Mouse (Mus musculus): ENCODE data around the gene Kcnmb4. TPM values are rescaled to one million over a fixed set of nuclear protein-coding genes. Genes with fewer than 3 reads are reported as not detected.

Gene Kcnmb4
- polyA plus RNA-seq (2016; fragmentation: Nextera tagmentation; extraction: Ambion mirVana) = 6.5 and 6.8 TPM in 2 replicates

GRCm38 (mm10) chr10:116473759-116474549, at the start of gene Kcnmb4:
Kcnmb4 (minus strand) TSS chr10:116473878.
- Histone ChIP-seq H3K4me1 (peaks cover 28% of the 10 kb centered on the region), H3K36me3 (replicated peaks) (no peaks in the 10 kb centered on the region), H3K9me3 (peaks cover 5% of the 10 kb centered on the region; the same call in 1 of the 2 replicates), H3K4me3 (peak within 1 kb of the TSS; percentile 71), H3K27me3 (ENCODE audit: poor library complexity, severe bottlenecking) (peaks cover 30% of the 10 kb centered on the region), H3K27ac (peak within 1 kb of the TSS; percentile 91)
- peak; percentile 41 for DNase-seq (ENCODE audit: extremely low spot score, low spot score)
- under 1% methylated on average over 74 of the region's 92 CpGs for WGBS

GRCm38 (mm10) chr10:116519588-116519987, 45.9 kb upstream of the Kcnmb4 start:
- Histone ChIP-seq H3K4me3 (no peak overlapping the region), H3K27ac (no peak overlapping the region), H3K36me3 (replicated peaks) (0 out of 2 replicates have a peak, but pooled peaks cover 2% of the 10 kb centered on the region), H3K9me3 (no peaks in the 10 kb centered on the region), H3K27me3 (ENCODE audit: poor library complexity, severe bottlenecking) (no peaks in the 10 kb centered on the region), H3K4me1 (peaks cover 11% of the 10 kb centered on the region; the same call in 1 of the 2 replicates)
- no peak for DNase-seq (ENCODE audit: extremely low spot score, low spot score)
- WGBS = 91% methylated on average over 1 of the region's 1 CpGs

- DNase-seq (ENCODE audit: extremely low spot score, low spot score) = no peak
- Histone ChIP-seq H3K27me3 (ENCODE audit: poor library complexity, severe bottlenecking) (no peaks in the 10 kb centered on the region), H3K4me3 (no peak overlapping the region), H3K4me1 (peaks cover 22% of the 10 kb centered on the region), H3K9me3 (no peaks in the 10 kb centered on the region), H3K36me3 (replicated peaks) (0 out of 2 replicates have a peak, but pooled peaks cover 2% of the 10 kb centered on the region), H3K27ac (no peak overlapping the region)
- WGBS = 94% methylated on average over 6 of the region's 6 CpGs
Measured at GRCm38 (mm10) chr10:116515590-116515989, 41.9 kb upstream of the Kcnmb4 start.

GRCm38 (mm10) chr10:116515158-116515557, 41.5 kb upstream of the Kcnmb4 start:
- DNase-seq (ENCODE audit: extremely low spot score, low spot score) = no peak
- H3K4me1 ChIP-seq = peaks cover 22% of the 10 kb centered on the region
- H3K27me3 ChIP-seq (ENCODE audit: poor library complexity, severe bottlenecking) = no peaks in the 10 kb centered on the region
- H3K9me3 ChIP-seq = no peaks in the 10 kb centered on the region
- 95% methylated on average over 4 of the region's 4 CpGs for WGBS
- H3K36me3 ChIP-seq (replicated peaks) = 0 out of 2 replicates have a peak, but pooled peaks cover 2% of the 10 kb centered on the region
- H3K4me3 ChIP-seq = no peak overlapping the region
- H3K27ac ChIP-seq = no peak overlapping the region

GRCm38 (mm10) chr10:116513254-116513635, 39.6 kb upstream of the Kcnmb4 start:
- H3K36me3 ChIP-seq (replicated peaks) = 0 out of 2 replicates have a peak, but pooled peaks cover 2% of the 10 kb centered on the region
- WGBS = 63% methylated on average over 7 of the region's 7 CpGs

GRCm38 (mm10) chr10:116512521-116513253, 39.0 kb upstream of the Kcnmb4 start:
- no peak for DNase-seq (ENCODE audit: extremely low spot score, low spot score)
- 91% methylated on average over 11 of the region's 11 CpGs for WGBS
- Histone ChIP-seq H3K9me3 (no peaks in the 10 kb centered on the region), H3K4me3 (no peak overlapping the region), H3K4me1 (peaks cover 25% of the 10 kb centered on the region), H3K27ac (no peak overlapping the region), H3K36me3 (replicated peaks) (0 out of 2 replicates have a peak, but pooled peaks cover 2% of the 10 kb centered on the region), H3K27me3 (ENCODE audit: poor library complexity, severe bottlenecking) (no peaks in the 10 kb centered on the region)

More at GRCm38 (mm10) chr10:116513254-116513635, 39.6 kb upstream of the Kcnmb4 start:
- H3K4me3 ChIP-seq = no peak overlapping the region
- peaks cover 25% of the 10 kb centered on the region for H3K4me1 ChIP-seq
- DNase-seq (ENCODE audit: extremely low spot score, low spot score) = no peak
- H3K27ac ChIP-seq = no peak overlapping the region
- no peaks in the 10 kb centered on the region for H3K27me3 ChIP-seq (ENCODE audit: poor library complexity, severe bottlenecking)
- no peaks in the 10 kb centered on the region for H3K9me3 ChIP-seq

- H3K36me3 ChIP-seq (replicated peaks) = peaks cover 14% of the 10 kb centered on the region
- no peak overlapping the region for H3K27ac ChIP-seq
- H3K27me3 ChIP-seq (ENCODE audit: poor library complexity, severe bottlenecking) = no peaks in the 10 kb centered on the region
- H3K4me3 ChIP-seq = no peak overlapping the region
- H3K9me3 ChIP-seq = no peaks in the 10 kb centered on the region
- WGBS = 95% methylated on average over 7 of the region's 7 CpGs
- no peak for DNase-seq (ENCODE audit: extremely low spot score, low spot score)
- H3K4me1 ChIP-seq = peaks cover 3% of the 10 kb centered on the region; the same call in 1 of the 2 replicates
Measured at GRCm38 (mm10) chr10:116505303-116506014, 31.8 kb upstream of the Kcnmb4 start.

- H3K36me3 ChIP-seq (replicated peaks) = peaks cover 80% of the 10 kb centered on the region
Measured at GRCm38 (mm10) chr10:116492768-116493167, 19.1 kb upstream of the Kcnmb4 start.

GRCm38 (mm10) chr10:116486895-116487747, 13.4 kb upstream of the Kcnmb4 start:
- H3K27me3 ChIP-seq (ENCODE audit: poor library complexity, severe bottlenecking) = no peaks in the 10 kb centered on the region
- no peak overlapping the region for H3K4me3 ChIP-seq
- H3K36me3 ChIP-seq (replicated peaks) = peaks cover 75% of the 10 kb centered on the region
- H3K27ac ChIP-seq = no peak overlapping the region
- no peak for DNase-seq (ENCODE audit: extremely low spot score, low spot score)
- 93% methylated on average over 10 of the region's 10 CpGs for WGBS
- no peaks in the 10 kb centered on the region for H3K4me1 ChIP-seq
- H3K9me3 ChIP-seq = no peaks in the 10 kb centered on the region

More at GRCm38 (mm10) chr10:116492768-116493167, 19.1 kb upstream of the Kcnmb4 start:
- Histone ChIP-seq H3K27me3 (ENCODE audit: poor library complexity, severe bottlenecking) (no peaks in the 10 kb centered on the region), H3K4me3 (no peak overlapping the region), H3K9me3 (no peaks in the 10 kb centered on the region), H3K4me1 (no peaks in the 10 kb centered on the region), H3K27ac (no peak overlapping the region)
- no peak for DNase-seq (ENCODE audit: extremely low spot score, low spot score)
- 96% methylated on average over 3 of the region's 3 CpGs for WGBS

- H3K27me3 ChIP-seq (ENCODE audit: poor library complexity, severe bottlenecking) = no peaks in the 10 kb centered on the region
- no peak overlapping the region for H3K4me3 ChIP-seq
- WGBS = 92% methylated on average over 12 of the region's 12 CpGs
- DNase-seq (ENCODE audit: extremely low spot score, low spot score) = no peak
- no peaks in the 10 kb centered on the region for H3K4me1 ChIP-seq
- no peak overlapping the region for H3K27ac ChIP-seq
- H3K36me3 ChIP-seq (replicated peaks) = peaks cover 52% of the 10 kb centered on the region
- no peaks in the 10 kb centered on the region for H3K9me3 ChIP-seq
Measured at GRCm38 (mm10) chr10:116481917-116482316, 8.2 kb upstream of the Kcnmb4 start.

GRCm38 (mm10) chr10:116480988-116481387, 7.3 kb upstream of the Kcnmb4 start:
- H3K4me3 ChIP-seq = no peak overlapping the region
- no peaks in the 10 kb centered on the region for H3K4me1 ChIP-seq
- peaks cover 5% of the 10 kb centered on the region; the same call in 1 of the 2 replicates for H3K9me3 ChIP-seq
- H3K27ac ChIP-seq = no peak overlapping the region
- H3K27me3 ChIP-seq (ENCODE audit: poor library complexity, severe bottlenecking) = no peaks in the 10 kb centered on the region
- peaks cover 44% of the 10 kb centered on the region for H3K36me3 ChIP-seq (replicated peaks)
- 90% methylated on average over 5 of the region's 5 CpGs for WGBS
- no peak for DNase-seq (ENCODE audit: extremely low spot score, low spot score)
